Mouse (Mus musculus) liver, embryonic 11.5 days (tissue): Measurements from ENCODE around the gene B430305J03Rik. TPM values are rescaled to one million over a fixed set of nuclear protein-coding genes. Genes with fewer than 3 reads are reported as not detected.

Experiments used
- ATAC-seq: fragments of 200-750 bp; cut with Nextera tagmentation; replicated peaks from 2 replicates; pipeline ENCODE4 v1.8.0; 2017; ENCODE audit warnings: moderate number of reproducible peaks, mild to moderate bottlenecking, moderate TSS enrichment, moderate library complexity; ENCODE audit not compliant: low FRiP score
- DNase-seq: peaks from one replicate; pipeline ENCODE4 v3.0.0-alpha.2; 2017; ENCODE audit warnings: low spot score
- H3K27ac ChIP-seq: fragments of 300-500 bp; sonication (generic); 2 replicates; pipeline ENCODE4 v1.5.1; 2014; ENCODE audit warnings: mild to moderate bottlenecking, low read depth, low read length, control low read depth
- H3K27me3 ChIP-seq: fragments of 300-500 bp; sonication (generic); replicated peaks from 2 replicates; pipeline ENCODE4 v1.6.1; 2014; ENCODE audit warnings: low read length, mixed read lengths; ENCODE audit not compliant: control insufficient read depth, insufficient read depth
- H3K36me3 ChIP-seq: fragments of 300-500 bp; sonication (generic); 2 replicates; pipeline ENCODE4 v1.6.1; 2014; ENCODE audit warnings: mild to moderate bottlenecking, low read length, moderate library complexity, mixed read lengths; ENCODE audit not compliant: control insufficient read depth, insufficient read depth
- H3K4me1 ChIP-seq: fragments of 300-500 bp; sonication (generic); replicated peaks from 2 replicates; pipeline ENCODE4 v1.6.1; 2014; ENCODE audit warnings: low read length, mixed read lengths; ENCODE audit not compliant: control insufficient read depth, insufficient read depth
- H3K4me2 ChIP-seq: fragments of 300-500 bp; sonication (generic); 2 replicates; pipeline ENCODE4 v1.6.1; 2014; ENCODE audit warnings: mild to moderate bottlenecking, control low read depth, moderate library complexity
- H3K4me3 ChIP-seq: fragments of 300-500 bp; sonication (generic); 2 replicates; pipeline ENCODE4 v1.5.1; 2014; ENCODE audit warnings: low read depth, low read length, control low read depth
- H3K9ac ChIP-seq: fragments of 300-500 bp; sonication (generic); 2 replicates; pipeline ENCODE4 v1.6.1; 2014; ENCODE audit warnings: low read depth, low read length, control low read depth
- H3K9me3 ChIP-seq: fragments of 300-500 bp; sonication (generic); 2 replicates; pipeline ENCODE4 v1.6.1; 2016; ENCODE audit warnings: low read length, inconsistent platforms, mixed read lengths; ENCODE audit not compliant: control insufficient read depth
- WGBS: fragments of 180-500 bp; shearing (Covaris S2); extraction: QIAGEN DNeasy Blood & Tissue Kit; methylation state at CpG from one replicate; pipeline ENCODE4 v1.1.7; 2014; 5-methylcytosine and 5-hydroxymethylcytosine counted together
- polyA plus RNA-seq: library from polyadenylated mRNA; unstranded; fragments of >200 nt; fragmentation: Nextera tagmentation; extraction: Ambion mirVana; gene quantifications from 2 replicates; pipeline ENCODE4 v1.2.1, GENCODE M21; 2014

Gene B430305J03Rik
- polyA plus RNA-seq, 1 experiment from 2014 or later = not detected

- Histone ChIP-seq H3K36me3 (no peaks in the 10 kb centered on the region), H3K4me3 (no peak overlapping the region), H3K4me2 (no peak overlapping the region), H3K4me1 (no peaks in the 10 kb centered on the region; the same call in 1 of the 2 replicates), H3K9me3 (no peaks in the 10 kb centered on the region), H3K27ac (no peak overlapping the region), H3K9ac (no peak overlapping the region), H3K27me3 (no peaks in the 10 kb centered on the region)
- DNase-seq (no peak), ATAC-seq (no peak)
- 69% methylated on average over 3 of the region's 3 CpGs for WGBS
Observed at GRCm38 (mm10) chr3:61337230-61337629, 28.5 kb downstream of the B430305J03Rik start.

- no peak for DNase-seq
- H3K36me3 ChIP-seq = no peaks in the 10 kb centered on the region
- no peak overlapping the region for H3K4me2 ChIP-seq
- ATAC-seq = no peak
- H3K9me3 ChIP-seq = no peaks in the 10 kb centered on the region
- H3K9ac ChIP-seq = no peak overlapping the region
- H3K4me3 ChIP-seq = no peak overlapping the region
- H3K4me1 ChIP-seq = no peaks in the 10 kb centered on the region; the same call in 1 of the 2 replicates
- WGBS = 28% methylated on average over 2 of the region's 2 CpGs
- no peak overlapping the region for H3K27ac ChIP-seq
- H3K27me3 ChIP-seq = no peaks in the 10 kb centered on the region
Observed at GRCm38 (mm10) chr3:61336205-61336604, 29.5 kb downstream of the B430305J03Rik start.

- Histone ChIP-seq H3K27ac (no peak overlapping the region), H3K9ac (no peak overlapping the region), H3K4me3 (no peak overlapping the region), H3K4me1 (no peaks in the 10 kb centered on the region), H3K9me3 (no peaks in the 10 kb centered on the region), H3K4me2 (no peak overlapping the region), H3K36me3 (no peaks in the 10 kb centered on the region), H3K27me3 (no peaks in the 10 kb centered on the region)
- no peak for DNase-seq
- ATAC-seq = no peak
- 52% methylated on average over 6 of the region's 6 CpGs for WGBS
Observed at GRCm38 (mm10) chr3:61321632-61322031, 44.1 kb downstream of the B430305J03Rik start.

GRCm38 (mm10) chr3:61320031-61320430 is 45.7 kb downstream of the B430305J03Rik start:
- ATAC-seq = no peak
- no peaks in the 10 kb centered on the region for H3K4me1 ChIP-seq
- no peaks in the 10 kb centered on the region for H3K27me3 ChIP-seq
- H3K36me3 ChIP-seq = no peaks in the 10 kb centered on the region
- H3K4me3 ChIP-seq = no peak overlapping the region
- H3K9ac ChIP-seq = no peak overlapping the region
- H3K4me2 ChIP-seq = no peak overlapping the region
- WGBS = 79% methylated on average over 2 of the region's 2 CpGs
- no peaks in the 10 kb centered on the region for H3K9me3 ChIP-seq
- H3K27ac ChIP-seq = no peak overlapping the region
- no peak for DNase-seq

GRCm38 (mm10) chr3:61315002-61315401 is 50.7 kb downstream of the B430305J03Rik start:
- no peaks in the 10 kb centered on the region for H3K9me3 ChIP-seq
- WGBS = 64% methylated on average over 2 of the region's 2 CpGs
- no peak for ATAC-seq

More at GRCm38 (mm10) chr3:61315002-61315401, 50.7 kb downstream of the B430305J03Rik start:
- H3K4me3 ChIP-seq = no peak overlapping the region
- H3K4me1 ChIP-seq = no peaks in the 10 kb centered on the region
- H3K36me3 ChIP-seq = no peaks in the 10 kb centered on the region
- H3K27ac ChIP-seq = no peak overlapping the region
- H3K9ac ChIP-seq = no peak overlapping the region
- no peak overlapping the region for H3K4me2 ChIP-seq
- no peak for DNase-seq
- no peaks in the 10 kb centered on the region for H3K27me3 ChIP-seq

Other genes starting within 250 kb of the B430305J03Rik start
- 7.2 and 7.5 TPM in 2 replicates for gene Rap2b, start 4.3 kb downstream of the B430305J03Rik start, polyA plus RNA-seq